9 mouse cellular contexts compared by ENCODE assay signal in the genomic region with DNA sequence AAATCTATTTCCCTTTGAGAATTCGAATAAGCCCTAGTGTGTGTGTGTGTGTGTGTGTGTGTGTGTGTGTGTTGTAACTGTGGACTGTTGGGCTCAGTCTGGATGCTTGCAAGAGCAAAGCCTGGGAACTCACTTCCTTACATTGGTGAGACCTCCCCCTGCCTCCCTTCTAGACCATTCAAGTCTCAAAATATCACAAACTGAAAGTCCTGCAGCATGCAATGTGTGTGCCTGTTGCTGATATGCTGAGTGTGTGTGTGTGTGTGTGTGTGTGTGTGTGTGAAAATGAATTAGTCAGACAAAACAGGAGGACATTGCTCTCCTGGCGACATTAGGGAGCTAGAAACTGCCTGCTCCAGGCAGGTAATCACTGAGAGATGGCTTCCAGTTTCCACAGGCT. TPM values are rescaled to one million over a fixed set of nuclear protein-coding genes. Genes with fewer than 3 reads are reported as not detected.
DNase-seq lines count a peak whose midpoint lies in the region; ATAC-seq and TF ChIP-seq lines count a peak whose summit lies in the region.
"Had no signal": no experiment of that assay in that cellular context is flagged by ENCODE, and none has a peak within 500 bp of the region (broad histone marks: within the 10 kb centered on the region; RNA-seq: fewer than 3 reads in every experiment).

No protein-coding gene starts in this region.

- WGBS in midbrain, postnatal 0 days, result 77% methylated on average over 2 of the region's 2 CpGs
- WGBS in midbrain, embryonic 10.5 days, result 71% methylated on average over 2 of the region's 2 CpGs
- 60% methylated on average over 2 of the region's 2 CpGs for WGBS in intestine, postnatal 0 days
- WGBS in stomach, postnatal 0 days, result 52% methylated on average over 2 of the region's 2 CpGs

- no peak for TF ChIP-seq EP300 in stomach, postnatal 0 days (optimal IDR thresholded peaks at IDR 0.05)

- no peak overlapping the region for H3K4me3 ChIP-seq in midbrain, postnatal 0 days (ENCODE audit: low read depth, low read length)
- no peak overlapping the region for H3K4me3 ChIP-seq in midbrain, embryonic 10.5 days
- peak overlapping the region; percentile 32; the same call in 1 of the 2 replicates for H3K4me3 ChIP-seq in intestine, postnatal 0 days (ENCODE audit: low read depth, low read length)
- H3K4me3 ChIP-seq in stomach, postnatal 0 days (ENCODE audit: low read depth, low read length), result no peak overlapping the region

- H3K9me3 ChIP-seq in midbrain, postnatal 0 days (ENCODE audit: low read length), result no peaks in the 10 kb centered on the region
- H3K9me3 ChIP-seq in midbrain, embryonic 10.5 days (replicated peaks), result no peaks in the 10 kb centered on the region
- no peaks in the 10 kb centered on the region for H3K9me3 ChIP-seq in intestine, postnatal 0 days (ENCODE audit: control insufficient read depth)
- no peaks in the 10 kb centered on the region for H3K9me3 ChIP-seq in stomach, postnatal 0 days (ENCODE audit: control insufficient read depth, low read length)

- H3K27ac ChIP-seq in midbrain, postnatal 0 days (ENCODE audit: low read depth, low read length), result no peak overlapping the region
- no peak overlapping the region for H3K27ac ChIP-seq in midbrain, embryonic 10.5 days (replicated peaks)
- H3K27ac ChIP-seq in intestine, postnatal 0 days (ENCODE audit: low read depth, low read length), result no peak overlapping the region
- no peak overlapping the region for H3K27ac ChIP-seq in stomach, postnatal 0 days (replicated peaks)

- H3K27me3 ChIP-seq in midbrain, postnatal 0 days (ENCODE audit: insufficient read depth, low read length), result no peaks in the 10 kb centered on the region
- no peaks in the 10 kb centered on the region for H3K27me3 ChIP-seq in midbrain, embryonic 10.5 days (ENCODE audit: low read depth, poor library complexity, severe bottlenecking)
- H3K27me3 ChIP-seq in intestine, postnatal 0 days (replicated peaks; ENCODE audit: control insufficient read depth, insufficient read depth, low read length), result no peaks in the 10 kb centered on the region
- no peaks in the 10 kb centered on the region for H3K27me3 ChIP-seq in stomach, postnatal 0 days (ENCODE audit: control insufficient read depth, insufficient read depth, low read length)

- DNase-seq in frontal cortex, postnatal 36 days (ENCODE audit: low spot score in 2 of 2), result no peak
- DNase-seq in midbrain, postnatal 0 days (ENCODE audit: low spot score), result no peak
- DNase-seq in midbrain, embryonic 10.5 days (ENCODE audit: low spot score), result no peak
- no peak for DNase-seq in stomach, postnatal 0 days (ENCODE audit: low spot score)
- DNase-seq in embryo, embryonic 10 days (ENCODE audit: low spot score), result no peak
- DNase-seq in layer of hippocampus, postnatal 36 days, result no peak

- H3K9ac ChIP-seq in midbrain, postnatal 0 days (replicated peaks; ENCODE audit: low read length, poor library complexity, severe bottlenecking), result no peak overlapping the region
- no peak overlapping the region for H3K9ac ChIP-seq in intestine, postnatal 0 days (ENCODE audit: low read depth, low read length)
- no peak overlapping the region for H3K9ac ChIP-seq in stomach, postnatal 0 days (ENCODE audit: low read length)

- no peak for TF ChIP-seq CTCF in midbrain, postnatal 0 days (IDR thresholded peaks at IDR 0.05)
- no peak for TF ChIP-seq CTCF in intestine, postnatal 0 days (IDR thresholded peaks at IDR 0.05; ENCODE audit: low read depth)
- no peak for TF ChIP-seq CTCF in stomach, postnatal 0 days (IDR thresholded peaks at IDR 0.05; ENCODE audit: low read depth)

- H3K36me3 ChIP-seq in midbrain, postnatal 0 days (ENCODE audit: insufficient read depth, low read length), result no peaks in the 10 kb centered on the region
- H3K36me3 ChIP-seq in midbrain, embryonic 10.5 days, result no peaks in the 10 kb centered on the region
- H3K36me3 ChIP-seq in intestine, postnatal 0 days (ENCODE audit: control insufficient read depth, insufficient read depth), result no peaks in the 10 kb centered on the region
- no peaks in the 10 kb centered on the region for H3K36me3 ChIP-seq in stomach, postnatal 0 days (ENCODE audit: control insufficient read depth, insufficient read depth, low read length)

- ATAC-seq in frontal cortex, adult (ENCODE audit: low TSS enrichment), result 0 out of 2 replicates have a peak, but pooled peaks have one; percentile 11
- 0 out of 2 replicates have a peak, but pooled peaks have one; percentile 5 for ATAC-seq in midbrain, postnatal 0 days (ENCODE audit: low FRiP score)
- no peak for ATAC-seq in intestine, postnatal 0 days
- peak; percentile 43; the same call in 1 of the 2 replicates for ATAC-seq in stomach, postnatal 0 days (ENCODE audit: low FRiP score, low TSS enrichment)

- H3K4me2 ChIP-seq in midbrain, postnatal 0 days (ENCODE audit: low read depth, low read length, poor library complexity, severe bottlenecking), result no peak overlapping the region
- H3K4me2 ChIP-seq in intestine, postnatal 0 days (replicated peaks; ENCODE audit: low read depth), result peak overlapping the region; percentile 51
- H3K4me2 ChIP-seq in stomach, postnatal 0 days (replicated peaks; ENCODE audit: low read depth), result peak overlapping the region; percentile 52; the same call in 1 of the 2 replicates

- no peaks in the 10 kb centered on the region for H3K4me1 ChIP-seq in midbrain, postnatal 0 days (ENCODE audit: insufficient read depth, low read length)
- peaks cover 14% of the 10 kb centered on the region for H3K4me1 ChIP-seq in midbrain, embryonic 10.5 days
- no peaks in the 10 kb centered on the region for H3K4me1 ChIP-seq in intestine, postnatal 0 days (replicated peaks; ENCODE audit: control insufficient read depth, insufficient read depth, low read length)
- no peaks in the 10 kb centered on the region for H3K4me1 ChIP-seq in stomach, postnatal 0 days (replicated peaks; ENCODE audit: control insufficient read depth, insufficient read depth)

RNA-seq across cellular contexts. Expression of gene Pik3cg, which starts 0.5 kb away (rescaled TPM):
- 1.9 and 3.0 TPM in 2 replicates for total RNA-seq in midbrain, postnatal 0 days (2014; rRNA removed)
- polyA plus RNA-seq in midbrain, postnatal 0 days (2015; fragmentation: Nextera tagmentation; extraction: Ambion mirVana), result 0.78 and 0.86 TPM in 2 replicates
- polyA plus RNA-seq in midbrain, embryonic 10.5 days (2016; fragmentation: Nextera tagmentation; extraction: Ambion mirVana), result 0.75 and 1.5 TPM in 2 replicates
- polyA plus RNA-seq in intestine, postnatal 0 days (2015; fragmentation: Nextera tagmentation; extraction: Ambion mirVana), result 1.1 TPM in 2 replicates
- 1.6 TPM in 2 replicates for polyA plus RNA-seq in stomach, postnatal 0 days (2015; fragmentation: Nextera tagmentation; extraction: Ambion mirVana)
- 1 to 10 TPM; 4.0 TPM for total RNA-seq in layer of hippocampus, postnatal 36 days (2021)
- polyA plus RNA-seq: C2C12 had no signal
